Mouse (Mus musculus) lung, postnatal 25 days (tissue): ENCODE measurements around the gene Rffl.
A peak's percentile ranks its signal among the peaks of the same experiment; 100 is the strongest.

Experiments used
- DNase-seq: peaks from one replicate; pipeline ENCODE4 v3.0.0; 2022; ENCODE audit warnings: low spot score

Rffl gene

GRCm38 (mm10) chr11:82764438-82764924 is 106.5 kb downstream of the Rffl start:
- no peak for DNase-seq

- peak; percentile 93 for DNase-seq
Observed at GRCm38 (mm10) chr11:82763742-82764437, 107.1 kb downstream of the Rffl start, which contains the start of the genes Cct6b and Zfp830. Gene Cct6b, minus strand, starts transcription at chr11:82764321. Gene Zfp830, plus strand, starts transcription at chr11:82764345.

- no peak for DNase-seq
Observed at GRCm38 (mm10) chr11:82763261-82763660, 107.7 kb downstream of the Rffl start.

- DNase-seq, result no peak
Observed at GRCm38 (mm10) chr11:82762286-82762829, 108.7 kb downstream of the Rffl start.

GRCm38 (mm10) chr11:82755919-82756318 is 115.1 kb downstream of the Rffl start:
- DNase-seq, result no peak
